Mouse (Mus musculus): ENCODE data around the gene Degs2.

The Degs2 gene

GRCm38 (mm10) chr12:108699576-108699975 is 2.5 kb downstream of the Degs2 start:
- DNase-seq = no peak

DNA sequence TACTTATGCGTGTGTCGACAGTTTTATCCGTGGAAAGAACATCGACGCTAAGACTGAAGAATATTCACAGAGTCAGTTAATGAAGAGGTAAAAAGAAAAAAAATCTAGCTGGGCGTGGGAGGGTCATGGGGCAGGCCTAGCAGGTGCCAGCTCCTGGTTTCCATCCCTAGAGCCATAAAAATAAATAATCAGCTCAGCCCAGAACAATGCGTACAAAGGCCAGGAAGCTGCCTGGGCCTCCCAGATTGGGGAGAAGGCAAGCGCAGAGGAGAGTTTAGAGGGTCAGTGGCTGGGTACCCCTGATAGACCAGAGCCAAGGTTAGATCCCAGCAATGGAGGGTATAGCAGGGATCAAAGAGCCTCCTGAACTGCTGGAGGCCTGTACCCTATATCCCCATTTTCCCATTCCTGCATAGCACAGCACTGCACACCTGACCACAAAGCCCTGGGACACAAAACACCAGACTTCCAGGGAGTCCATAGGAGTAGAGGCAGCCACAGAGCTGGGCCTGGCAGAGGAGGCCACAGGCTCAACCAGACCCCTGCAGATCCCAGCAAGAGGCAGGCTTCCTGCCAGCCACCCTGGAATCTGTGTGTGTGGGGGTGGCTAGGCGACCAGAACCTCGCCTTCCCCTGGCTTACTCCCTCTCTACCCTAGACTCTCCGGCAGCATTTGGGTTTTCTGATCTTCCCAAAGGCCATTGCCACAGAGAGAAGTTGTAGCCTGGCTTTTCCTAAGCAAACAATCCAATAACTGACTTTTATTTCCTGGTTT is 3.2 kb downstream of the Degs2 start:
- DNase-seq = no peak

- no peak for DNase-seq
Measured at GRCm38 (mm10) chr12:108694223-108694622, 7.9 kb downstream of the Degs2 start.

DNA sequence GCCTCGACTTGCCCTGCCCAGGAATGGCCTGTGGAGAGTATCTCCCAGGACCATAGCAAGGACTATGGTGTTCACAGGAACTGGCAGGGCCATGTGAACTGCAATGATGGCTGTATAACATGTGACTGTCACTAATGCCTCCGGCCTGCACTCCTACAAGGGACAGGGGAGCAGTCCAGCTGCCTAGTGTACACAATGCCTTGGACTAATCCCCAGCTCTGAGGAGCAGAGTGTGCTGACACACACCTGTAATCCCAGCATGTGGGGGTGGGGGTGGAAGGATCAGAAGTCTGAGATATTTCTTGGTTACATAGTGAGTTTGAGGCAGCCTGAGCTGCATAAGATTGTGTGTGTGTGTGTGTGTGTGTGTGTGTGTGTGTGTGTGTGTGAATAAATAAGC is 8.5 kb downstream of the Degs2 start:
- no peak for DNase-seq

- DNase-seq = no peak
Measured at GRCm38 (mm10) chr12:108690529-108690928, 11.6 kb downstream of the Degs2 start.

GRCm38 (mm10) chr12:108689167-108689566 is 12.9 kb downstream of the Degs2 start:
- DNase-seq = peak; percentile 36 to 54

DNA sequence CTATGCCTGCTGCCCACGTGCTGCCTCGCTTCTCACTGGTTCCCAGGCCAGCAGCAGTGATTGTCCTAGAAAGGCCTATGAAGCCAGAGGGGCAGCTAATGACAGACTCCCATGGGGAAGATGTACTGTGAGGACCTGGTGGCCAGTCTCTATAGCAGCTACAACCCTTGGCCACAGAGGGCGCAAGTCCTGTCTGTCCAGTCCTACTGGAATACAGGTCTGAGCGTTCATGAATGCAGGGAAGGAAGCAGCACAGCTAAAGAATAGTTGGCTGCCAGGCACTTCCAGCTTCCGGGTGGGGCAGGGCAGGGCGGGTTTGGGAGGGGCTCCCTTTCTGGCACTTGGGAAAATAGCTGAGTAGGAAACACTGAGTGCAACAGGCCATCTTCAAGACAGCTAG is 15.2 kb downstream of the Degs2 start:
- peak; percentile 46 to 58 for DNase-seq

DNA sequence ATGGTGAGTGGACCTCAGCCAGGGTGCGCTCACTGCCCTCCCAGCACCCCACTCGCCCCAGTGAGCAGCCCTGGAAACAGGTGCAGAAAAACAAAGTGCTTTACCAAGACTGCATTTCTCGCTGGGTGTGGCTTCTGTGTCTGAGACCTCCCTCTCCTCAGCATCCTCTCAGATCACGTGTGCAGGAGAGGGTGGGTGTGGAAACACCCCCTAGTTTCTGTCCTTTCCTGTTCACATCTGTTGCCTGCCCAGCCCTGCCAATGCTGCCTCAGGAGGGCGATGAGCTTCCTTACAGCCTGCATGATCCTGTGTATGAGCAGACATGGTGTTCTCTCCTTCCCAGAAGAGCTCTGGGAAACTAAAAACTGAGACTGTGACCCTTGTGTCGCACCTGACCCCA is 15.7 kb downstream of the Degs2 start:
- no peak for DNase-seq

DNA sequence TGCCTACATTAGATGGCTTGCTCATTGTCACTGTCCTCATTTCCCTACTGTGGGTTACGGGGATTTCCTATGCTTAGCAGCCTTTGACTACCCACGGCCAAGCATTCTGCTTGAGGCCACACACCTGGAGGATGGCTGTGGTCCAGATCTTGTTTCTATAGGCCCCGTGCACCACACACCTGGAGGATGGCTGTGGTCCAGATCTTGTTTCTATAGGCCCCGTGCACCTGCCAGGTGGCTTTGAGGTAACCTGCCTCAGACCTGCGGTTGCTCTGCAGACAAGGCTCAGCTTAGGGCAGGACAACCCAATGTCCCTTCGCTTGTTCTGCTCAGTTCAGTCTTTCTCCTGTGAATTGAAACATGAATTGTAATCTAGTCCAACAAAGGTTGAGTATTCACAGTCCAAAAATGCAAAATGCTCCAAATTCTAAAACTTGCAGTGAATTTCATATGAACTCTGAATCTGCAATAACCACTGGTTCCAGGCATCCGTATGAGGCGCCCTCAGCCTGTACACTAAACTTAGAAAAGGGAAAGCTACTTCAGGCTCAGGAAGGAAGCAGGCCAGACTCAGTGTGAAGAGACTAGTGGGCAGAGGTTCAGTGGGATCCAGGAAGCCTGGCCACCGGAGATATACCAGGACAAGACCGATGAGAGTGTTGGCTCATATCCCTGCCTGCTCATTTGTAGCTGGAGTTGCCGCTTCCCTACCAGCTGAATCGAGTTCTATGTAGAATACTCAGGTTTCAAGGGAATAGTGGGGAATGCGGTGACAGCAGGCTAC is 19.7 kb downstream of the Degs2 start:
- DNase-seq = no peak

DNA sequence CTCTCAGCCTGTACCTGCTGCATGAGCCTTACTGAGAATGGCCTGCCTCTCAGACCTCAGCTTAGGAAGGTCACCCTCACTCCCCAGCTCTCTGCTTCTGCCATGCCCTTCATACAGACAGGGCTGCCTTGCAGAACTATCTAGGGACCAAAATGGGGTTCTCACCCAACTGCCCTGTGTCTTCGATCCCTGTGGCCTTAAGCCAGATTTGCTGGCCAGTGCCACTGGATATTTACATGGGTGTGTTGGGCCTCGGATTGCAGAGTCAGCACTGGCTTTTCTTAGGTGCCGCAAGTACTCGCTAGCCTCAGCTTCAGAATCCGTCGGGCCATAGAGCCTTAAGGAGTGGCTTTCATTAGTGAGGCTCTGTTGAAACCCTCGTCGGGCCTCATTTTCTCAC is 21.3 kb downstream of the Degs2 start:
- DNase-seq = no peak

DNA sequence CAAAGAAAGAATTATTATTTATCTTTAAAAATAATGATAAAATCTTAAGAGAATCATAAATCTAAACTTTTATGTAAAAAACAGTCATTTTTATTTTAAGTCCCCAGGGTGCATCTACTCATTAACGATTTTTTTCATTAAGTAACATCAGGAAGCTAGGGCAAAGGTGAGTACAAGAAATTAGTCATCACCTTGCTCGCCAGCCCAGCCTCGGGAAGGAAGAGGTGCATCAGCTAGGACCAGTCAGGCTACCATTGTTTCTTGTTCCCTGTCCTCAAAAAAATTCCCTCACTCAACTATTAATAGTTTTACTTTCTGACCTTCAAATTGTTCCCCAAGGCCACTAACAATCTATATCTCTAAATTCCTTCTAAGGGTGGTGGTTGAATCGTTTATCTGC is 23.7 kb downstream of the Degs2 start:
- no peak for DNase-seq

GRCm38 (mm10) chr12:108677116-108677515 is 25.0 kb downstream of the Degs2 start:
- no peak for DNase-seq

DNA sequence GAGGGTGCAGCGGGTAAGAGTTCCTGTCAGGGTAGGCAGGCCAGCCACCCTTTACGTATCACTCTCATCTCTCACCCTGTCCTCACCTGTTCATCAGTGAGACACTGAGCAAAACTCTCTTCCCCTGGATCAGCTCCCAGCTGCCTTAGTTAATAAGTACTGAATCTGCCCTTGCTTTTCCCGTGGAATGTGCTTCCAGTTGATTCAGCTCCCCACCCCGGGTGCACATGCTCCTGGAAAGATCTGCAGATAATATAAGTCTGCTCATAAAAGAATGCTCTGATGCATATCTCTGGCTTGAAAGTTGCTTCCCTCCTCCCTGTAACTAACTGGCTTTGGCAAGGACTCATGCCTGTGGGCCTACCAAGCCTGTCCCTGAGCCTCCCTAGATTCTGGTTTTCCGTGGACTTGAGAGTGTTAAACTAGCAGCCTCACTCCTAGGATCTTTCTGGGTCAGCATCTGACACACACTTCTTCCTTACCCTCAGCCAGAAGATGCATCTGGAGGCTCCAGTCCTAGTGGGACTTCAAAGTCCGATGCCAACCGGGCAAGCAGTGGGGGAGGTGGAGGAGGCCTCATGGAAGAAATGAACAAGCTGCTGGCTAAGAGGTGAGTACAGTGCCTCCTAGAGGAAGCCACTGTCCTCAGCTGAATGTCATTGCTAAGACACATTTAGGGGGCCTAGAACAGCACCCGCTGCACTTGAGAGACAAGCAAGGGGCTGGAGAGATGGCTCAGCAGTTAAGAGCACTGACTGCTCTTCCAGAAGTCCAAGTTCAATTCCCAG is 26.3 kb downstream of the Degs2 start:
- DNase-seq = peak in 1 of 2 experiments; percentile 27

DNA sequence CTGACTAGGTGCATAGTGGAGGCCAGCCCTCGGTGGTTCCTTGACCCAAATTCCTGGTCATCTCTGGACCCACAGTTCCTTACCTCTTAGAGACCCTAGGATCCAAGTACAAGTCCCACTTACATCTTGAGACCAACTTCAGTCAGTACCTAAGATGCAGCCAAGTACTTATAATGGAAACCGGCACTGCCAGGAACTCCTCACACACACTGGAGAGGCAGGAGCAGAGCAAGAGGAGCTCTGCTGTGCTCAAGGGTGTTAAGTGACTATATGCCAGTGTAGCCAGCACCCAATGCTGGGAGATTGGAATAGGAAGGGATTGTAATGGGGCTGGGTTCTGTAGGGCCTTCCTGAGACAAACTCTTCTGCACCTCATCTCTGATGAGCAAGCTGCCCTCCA is 27.2 kb downstream of the Degs2 start:
- peak in 1 of 2 experiments; percentile 40 for DNase-seq

GRCm38 (mm10) chr12:108674502-108674901 is 27.6 kb downstream of the Degs2 start:
- DNase-seq = peak in 1 of 2 experiments; percentile 66

DNA sequence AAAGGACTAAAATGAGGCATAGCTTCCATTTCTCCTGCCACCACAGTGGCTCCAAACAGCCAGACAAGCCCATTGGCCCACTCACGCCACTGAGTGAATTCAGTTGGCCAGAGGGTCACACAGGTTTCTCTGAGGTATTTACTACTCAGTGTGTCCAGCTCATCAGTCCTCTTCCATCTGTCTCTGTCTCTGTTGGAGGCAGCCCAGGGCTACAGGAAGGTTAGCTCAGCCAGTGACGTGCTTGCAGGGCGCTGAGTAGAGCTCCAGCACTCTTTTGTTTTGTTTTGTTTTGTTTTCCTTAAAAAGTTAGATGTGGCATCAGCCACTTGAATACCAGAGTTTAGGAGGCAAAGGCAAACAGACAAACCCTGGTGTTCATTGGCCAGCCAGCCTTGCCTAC is 28.6 kb downstream of the Degs2 start:
- DNase-seq = no peak

DNA sequence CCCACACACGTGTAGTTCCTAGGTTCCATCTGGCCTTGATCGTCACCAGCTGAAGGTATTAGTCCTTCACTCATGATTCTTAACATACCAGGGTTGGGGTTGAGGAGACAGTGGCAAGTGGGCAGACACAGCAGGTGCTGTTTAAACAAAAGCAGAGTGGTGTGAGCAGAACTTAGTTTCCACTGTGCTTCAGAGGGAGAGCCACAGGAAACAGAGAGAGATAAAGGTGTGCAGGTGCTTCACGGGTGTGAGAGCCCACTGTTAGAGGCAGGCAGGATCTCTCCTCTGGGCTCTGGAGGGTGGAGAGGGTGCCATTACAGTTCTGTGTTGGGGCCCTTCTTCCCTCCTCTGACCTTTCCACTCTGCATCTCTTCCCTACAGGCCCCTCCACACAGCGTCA is 29.2 kb downstream of the Degs2 start:
- no peak for DNase-seq

- DNase-seq = no peak
Measured at GRCm38 (mm10) chr12:108671541-108671940, 30.6 kb downstream of the Degs2 start.

- peak in 1 of 2 experiments; percentile 41 for DNase-seq
Measured at GRCm38 (mm10) chr12:108668606-108669235, 33.4 kb downstream of the Degs2 start.

DNA sequence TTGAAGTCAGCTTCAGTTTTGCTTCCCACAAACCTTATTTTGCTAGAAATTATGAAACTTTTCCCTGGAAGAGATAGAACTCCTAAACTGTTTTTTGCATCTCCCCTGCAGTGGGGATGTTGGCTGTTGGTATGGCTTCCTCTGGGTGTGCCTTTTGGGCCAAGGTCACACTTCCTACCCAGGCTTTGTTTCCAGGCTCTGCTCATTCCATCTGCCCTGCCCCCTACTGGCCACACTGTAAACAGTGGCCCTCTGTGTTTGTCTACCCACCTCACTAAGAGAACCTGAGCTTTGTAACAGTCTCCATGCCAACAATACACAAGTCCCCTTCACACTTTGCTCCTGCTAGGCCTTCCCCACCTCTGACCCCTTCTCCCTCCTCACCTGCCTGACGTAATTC is 44.8 kb downstream of the Degs2 start:
- peak; percentile 55 to 63 for DNase-seq

DNA sequence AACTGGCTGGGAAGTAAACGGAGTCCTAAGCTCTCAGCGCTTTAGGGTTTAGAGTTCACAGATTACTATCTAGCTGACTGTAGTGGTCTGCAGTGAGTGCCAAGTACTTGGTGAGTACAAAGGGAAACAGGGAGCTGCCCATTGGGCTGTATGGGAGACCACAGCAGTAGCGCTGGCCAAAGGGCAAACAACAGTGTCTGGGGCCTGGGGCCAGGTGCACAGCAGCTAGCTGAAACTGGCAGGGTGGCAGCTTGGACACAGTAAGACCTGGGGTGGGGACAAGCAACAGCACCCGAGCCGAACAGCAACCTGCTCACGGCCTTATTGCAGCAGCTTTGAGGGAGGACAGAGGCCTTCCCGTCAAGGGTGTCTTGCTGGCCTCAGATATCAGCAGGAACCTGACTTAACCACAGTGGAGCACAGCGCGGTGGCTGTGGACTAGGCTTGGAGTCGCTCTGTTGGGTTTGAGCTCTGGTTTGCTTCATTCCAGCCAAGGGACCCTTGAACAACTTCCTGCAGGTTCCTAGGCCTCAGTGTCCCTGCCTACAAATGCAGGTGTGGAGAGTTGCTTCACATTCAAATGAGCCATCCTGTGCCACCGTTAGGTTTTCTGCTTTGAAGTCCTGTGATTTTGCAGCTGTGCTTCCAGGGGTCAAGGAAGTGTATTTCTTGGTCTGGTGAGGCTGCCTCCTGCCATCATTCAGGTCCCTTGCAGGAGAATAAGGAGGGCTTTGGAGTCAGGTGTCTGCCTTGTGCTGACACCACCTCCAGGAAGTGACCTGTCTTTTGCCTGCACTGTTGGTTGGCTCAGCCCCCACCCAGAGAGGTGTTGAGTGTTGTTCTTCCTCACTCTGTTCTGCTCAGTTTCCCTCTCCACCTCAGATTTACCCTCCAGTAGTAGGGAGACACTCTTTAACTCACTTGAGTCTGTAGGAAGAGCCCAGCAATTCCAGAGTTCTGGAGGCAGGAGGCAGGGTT is 48.5 kb downstream of the Degs2 start:
- no peak for DNase-seq
